Mouse (Mus musculus) monocyte, adult 5-6 weeks (primary cell): Measurements from ENCODE around the gene Rsu1. TPM values are rescaled to one million over a fixed set of nuclear protein-coding genes. Genes with fewer than 3 reads are reported as not detected.
"Not testable (repeated sequence)": the region's sequence is repeated elsewhere in the genome, so short reads cannot be mapped to it uniquely, and the experiment has no call there.

ENCODE experiments used
- ATAC-seq: fragments of 153-309, 156-312 bp; replicated peaks from 2 replicates; pipeline ENCODE4 v1.8.0; 2017; ENCODE audit warnings: mild to moderate bottlenecking; ENCODE audit not compliant: low TSS enrichment, insufficient number of reproducible peaks, severe bottlenecking, poor library complexity, low FRiP score
- total RNA-seq: library from RNA; stranded (forward); fragments of 200-1000, 200-491, 200-594 nt; gene quantifications from 3 replicates; pipeline ENCODE4 v1.2.3, GENCODE M21; 2017

The Rsu1 gene
- total RNA-seq, 1 experiment from 2014 or later = 96.6 TPM

GRCm38 (mm10) chr2:13232305-13232704, 38.9 kb downstream of the Rsu1 start:
- no peak for ATAC-seq

DNA sequence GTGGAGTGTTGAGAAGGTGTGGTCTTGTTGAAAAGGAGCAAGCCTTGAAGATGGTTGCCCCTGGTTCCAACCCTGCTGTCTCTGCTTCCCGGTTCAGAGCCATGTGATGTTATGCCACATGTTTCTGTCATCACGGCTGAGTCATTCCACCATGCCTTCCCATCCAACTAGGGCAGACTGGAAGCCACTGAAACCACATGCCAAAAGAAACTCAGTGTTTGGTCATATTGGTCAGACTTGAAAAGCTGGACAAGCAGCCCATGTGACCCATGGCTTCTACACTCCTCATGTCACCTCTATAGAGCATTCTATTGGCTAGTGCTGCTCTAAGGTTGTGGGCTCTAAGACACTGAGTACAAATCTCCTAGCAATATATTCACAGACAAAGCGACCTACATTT, 41.5 kb downstream of the Rsu1 start:
- ATAC-seq = no peak

- no peak for ATAC-seq
These were observed 45.2 kb downstream of the Rsu1 start for GRCm38 (mm10) chr2:13226031-13226430.

DNA sequence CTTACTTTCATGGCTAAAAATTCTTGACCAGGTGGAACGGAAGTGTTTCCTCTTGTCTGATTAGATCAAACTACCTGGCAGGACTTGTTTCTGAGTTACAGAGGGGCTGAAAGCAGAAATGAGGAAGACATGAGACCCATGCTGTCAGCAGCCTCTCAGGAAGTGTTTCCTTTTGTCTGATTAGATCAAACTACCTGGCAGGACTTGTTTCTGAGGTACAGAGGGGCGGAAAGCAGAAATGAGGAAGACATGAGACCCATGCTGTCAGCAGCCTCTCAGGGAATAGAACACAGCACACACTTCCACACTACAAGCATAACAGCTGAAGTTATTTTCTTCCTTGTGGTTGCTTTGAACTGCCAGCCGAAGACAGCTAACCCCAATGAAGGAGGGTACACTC, 46.7 kb downstream of the Rsu1 start:
- ATAC-seq = no peak

DNA sequence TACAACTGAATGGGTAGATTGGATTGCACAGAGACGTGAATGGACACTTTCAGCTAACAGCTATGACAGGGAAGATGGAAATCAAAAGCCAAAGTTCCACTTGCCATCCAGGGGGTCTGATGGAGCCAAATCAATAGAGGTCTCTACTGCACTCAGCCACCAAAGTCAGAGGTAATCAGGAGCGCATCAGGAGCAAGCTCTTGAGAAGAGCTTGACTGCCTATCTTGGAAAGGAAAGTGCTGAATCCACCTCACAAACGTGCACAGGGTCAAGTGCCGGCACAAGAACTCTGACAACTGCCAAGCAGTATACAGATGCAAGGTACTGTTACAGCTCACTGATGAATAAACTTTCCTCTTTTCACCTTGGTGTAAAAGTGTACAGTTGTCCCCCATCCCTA, 47.8 kb downstream of the Rsu1 start:
- no peak for ATAC-seq

DNA sequence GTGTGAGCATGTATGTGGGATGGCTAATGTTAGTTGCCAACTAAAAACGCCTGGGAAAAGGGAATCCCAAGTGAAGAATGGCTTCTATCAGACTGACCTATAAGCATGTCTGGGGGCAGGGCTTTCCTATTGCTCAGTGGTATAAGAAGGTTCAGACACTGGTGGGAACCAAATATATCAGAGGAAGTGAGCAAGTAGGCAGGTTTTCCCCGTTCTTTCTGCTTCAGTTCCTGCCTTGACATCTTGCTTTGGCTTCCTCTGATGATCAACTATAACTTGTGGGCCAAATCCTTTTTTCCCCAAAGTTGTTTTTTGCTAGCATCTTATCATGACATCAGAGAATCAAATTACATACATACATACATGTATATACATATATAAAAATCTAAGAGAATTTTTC, 51.1 kb downstream of the Rsu1 start:
- no peak for ATAC-seq

- ATAC-seq = no peak
These were observed 53.1 kb downstream of the Rsu1 start for GRCm38 (mm10) chr2:13218112-13218511.

GRCm38 (mm10) chr2:13206825-13207224, 64.4 kb downstream of the Rsu1 start:
- no peak for ATAC-seq

GRCm38 (mm10) chr2:13206367-13206766, 64.8 kb downstream of the Rsu1 start:
- ATAC-seq = no peak

GRCm38 (mm10) chr2:13202805-13203475, 68.3 kb downstream of the Rsu1 start:
- no peak for ATAC-seq

GRCm38 (mm10) chr2:13199713-13200112, 71.5 kb downstream of the Rsu1 start:
- no peak for ATAC-seq

DNA sequence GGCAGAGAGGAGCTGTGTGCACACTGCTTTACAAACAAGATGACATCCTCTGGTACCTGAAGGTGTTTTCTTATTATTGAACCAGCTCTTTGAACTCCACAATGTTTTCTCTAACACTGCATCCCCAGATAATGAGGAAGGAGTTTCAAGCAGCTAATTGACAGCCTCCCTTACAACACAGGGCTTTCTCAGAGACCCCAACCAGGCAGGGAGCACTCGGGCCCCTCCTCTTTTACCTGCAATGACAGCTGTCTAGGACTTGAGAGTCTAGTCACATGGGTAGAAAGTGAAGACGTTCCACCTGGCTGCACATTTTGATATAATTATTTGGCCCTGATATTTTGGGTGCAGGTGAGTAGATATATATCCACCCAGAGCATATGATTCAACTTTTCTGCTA, 72.2 kb downstream of the Rsu1 start:
- ATAC-seq = no peak

- ATAC-seq = no peak
These were observed 75.7 kb downstream of the Rsu1 start for GRCm38 (mm10) chr2:13195540-13195939.

DNA sequence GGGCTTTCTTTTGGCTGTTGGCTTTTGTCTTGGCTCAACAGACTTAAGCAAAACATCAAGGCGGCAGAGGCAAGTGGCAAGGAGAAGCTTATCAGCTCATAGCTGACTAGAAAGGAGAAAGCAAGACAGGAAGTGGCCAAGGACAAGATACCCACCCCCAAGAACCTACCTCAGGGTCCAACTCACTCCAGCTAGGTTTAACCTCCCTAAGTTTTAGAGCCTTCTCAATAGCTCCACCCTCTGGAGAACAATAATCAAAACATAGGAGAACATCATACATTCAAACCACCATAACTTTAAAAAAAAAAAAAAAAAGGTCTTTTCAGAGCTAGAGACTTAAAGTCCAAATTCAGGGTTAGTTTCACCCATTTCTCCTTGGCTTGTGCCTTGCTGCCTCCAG, 79.1 kb downstream of the Rsu1 start:
- ATAC-seq = no peak

DNA sequence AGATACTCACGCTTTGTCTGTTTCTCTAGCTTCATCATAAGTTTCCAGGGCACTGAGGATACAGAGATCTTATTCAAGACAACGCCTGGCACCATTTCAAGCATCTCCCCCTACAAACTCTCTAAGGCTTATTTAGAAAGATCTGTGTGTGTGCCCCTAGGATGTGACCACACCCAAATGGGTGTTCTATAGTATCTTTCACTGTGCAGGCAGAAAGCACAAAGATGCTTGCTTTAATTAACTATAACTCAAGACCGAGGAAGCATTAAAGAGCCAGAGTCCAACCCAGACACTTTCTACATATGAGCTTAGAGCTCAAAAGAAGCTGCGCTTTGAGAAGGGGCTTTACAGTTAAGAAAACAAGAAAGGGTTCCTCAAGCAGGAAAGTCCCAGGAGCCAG, 80.4 kb downstream of the Rsu1 start:
- ATAC-seq = no peak

GRCm38 (mm10) chr2:13188831-13189495, 82.3 kb downstream of the Rsu1 start:
- ATAC-seq = no peak

- no peak for ATAC-seq
These were observed 88.1 kb downstream of the Rsu1 start for GRCm38 (mm10) chr2:13183124-13183523.

GRCm38 (mm10) chr2:13181899-13182298, 89.3 kb downstream of the Rsu1 start:
- ATAC-seq = not testable (repeated sequence)

GRCm38 (mm10) chr2:13177698-13178395, 93.4 kb downstream of the Rsu1 start:
- ATAC-seq = no peak

DNA sequence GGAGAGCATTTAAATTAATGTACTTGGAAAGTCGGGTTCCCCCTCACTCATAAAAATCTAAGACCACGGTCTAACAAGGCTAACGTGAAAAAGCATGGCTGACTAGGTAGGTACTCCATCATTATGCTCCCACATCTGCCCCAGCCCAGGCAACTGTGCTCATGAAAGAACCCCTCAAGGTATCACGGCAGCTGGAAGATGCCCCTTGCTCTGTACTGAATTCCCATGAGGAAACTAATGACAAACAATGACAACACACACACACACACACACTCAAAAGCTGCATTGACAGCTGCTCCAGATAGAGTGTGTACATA, 95.0 kb downstream of the Rsu1 start:
- ATAC-seq = no peak
